Mouse (Mus musculus): ENCODE results near the gene Kat7.

DNA sequence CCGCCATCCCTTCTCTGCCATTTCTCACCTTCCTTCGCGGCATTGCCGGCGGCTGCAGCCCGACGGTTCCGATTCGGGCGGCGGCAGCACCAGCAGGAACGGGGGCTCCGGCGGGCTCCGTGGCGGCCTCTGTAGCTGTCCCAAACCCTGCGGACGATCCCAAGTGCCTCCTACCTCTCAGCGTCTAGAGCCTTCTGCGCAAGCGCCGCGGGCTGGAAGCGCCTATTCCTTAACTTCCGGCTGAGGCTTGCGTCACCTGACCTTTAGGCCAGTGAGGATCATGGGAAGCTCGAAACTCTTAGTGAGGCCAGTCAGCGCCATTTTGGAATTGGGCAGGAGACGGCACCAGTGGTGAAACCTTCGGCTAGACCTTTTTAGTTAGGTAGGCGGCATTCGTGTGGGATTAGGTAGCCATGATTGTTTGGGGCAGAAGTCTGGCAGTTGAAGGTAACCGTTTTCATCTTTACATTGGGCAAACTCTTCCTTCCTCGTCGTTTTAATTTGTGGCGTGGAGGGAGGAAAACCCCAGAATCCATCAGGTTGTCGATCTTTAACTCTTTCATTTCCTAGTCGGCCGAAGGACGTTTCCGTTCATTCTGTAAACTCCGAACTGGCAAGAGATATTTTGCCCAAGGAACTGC is at the start of gene Kat7:
- TF ChIP-seq EP300 (IDR thresholded peaks at IDR 0.05; ENCODE audit: low read depth) (peak; percentile 74), CTCF (IDR thresholded peaks at IDR 0.05; ENCODE audit: low read depth) (no peak)

Data from liver, postnatal 0 days (tissue).